Mouse (Mus musculus) sigmoid colon, adult 10 weeks (tissue): ENCODE data around the gene 5031439G07Rik. TPM values are rescaled to one million over a fixed set of nuclear protein-coding genes. Genes with fewer than 3 reads are reported as not detected.

ENCODE experiments used
- polyA plus RNA-seq: library from polyadenylated mRNA; stranded (reverse); fragments of 350-450 nt; fragmentation: Illumina TruSeq; extraction: RNeasy Lipid Tissue Mini Kit (QIAGEN cat#74804); gene quantifications from one replicate; pipeline ENCODE4 v1.2.3, GENCODE M21; 2014; ENCODE audit warnings: low read depth, low replicate concordance

The 5031439G07Rik gene
- polyA plus RNA-seq, result 11.5 TPM

DNA sequence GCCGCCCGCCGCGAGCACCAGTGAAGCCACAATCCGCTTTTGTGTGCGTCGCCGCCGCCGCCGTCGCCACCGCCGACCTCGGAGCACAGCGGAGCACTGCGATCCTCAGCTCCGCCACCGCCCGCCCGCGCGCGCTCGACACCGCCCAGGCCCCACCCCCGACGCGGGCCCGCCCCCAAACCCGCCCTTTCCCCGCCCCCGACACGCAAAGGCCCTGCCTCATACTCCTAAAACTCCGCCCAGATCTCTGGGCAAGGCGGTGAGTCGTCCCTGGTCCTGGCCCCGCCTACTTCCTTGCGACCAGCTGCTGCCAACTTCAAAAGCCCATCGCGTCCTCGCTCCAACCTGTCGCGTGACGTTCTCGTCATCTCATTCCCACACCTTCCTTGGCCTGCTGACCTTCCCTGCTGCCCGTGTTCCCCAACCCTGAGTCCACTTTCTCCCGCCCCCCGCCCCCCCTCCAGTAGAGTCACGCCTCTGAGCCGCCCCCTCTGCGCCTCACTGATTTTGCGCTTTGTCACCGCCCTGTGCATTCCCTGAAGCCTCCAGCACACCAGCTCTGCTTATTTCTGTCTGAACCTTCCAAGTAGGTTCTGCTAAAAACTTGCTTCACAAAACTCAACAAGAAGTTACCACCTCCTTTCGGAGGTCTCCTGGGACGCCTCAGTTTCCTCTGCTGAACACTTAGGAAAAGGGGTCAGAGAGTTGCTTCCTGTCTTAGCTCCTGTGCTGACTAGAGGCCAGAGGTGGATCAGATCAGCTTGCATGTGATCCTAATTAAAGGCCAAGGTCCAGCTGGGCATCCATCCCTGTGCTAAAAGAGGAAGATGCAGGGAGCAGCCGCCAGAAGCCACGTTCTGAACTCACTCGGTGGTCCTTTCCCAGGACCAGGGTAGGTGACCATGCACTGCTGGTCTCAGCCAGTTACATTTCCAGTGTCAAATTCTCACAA is at the start of gene 5031439G07Rik:
Gene 5031439G07Rik, minus strand, starts transcription at position 678 of the 952 bp plus-strand sequence.

DNA sequence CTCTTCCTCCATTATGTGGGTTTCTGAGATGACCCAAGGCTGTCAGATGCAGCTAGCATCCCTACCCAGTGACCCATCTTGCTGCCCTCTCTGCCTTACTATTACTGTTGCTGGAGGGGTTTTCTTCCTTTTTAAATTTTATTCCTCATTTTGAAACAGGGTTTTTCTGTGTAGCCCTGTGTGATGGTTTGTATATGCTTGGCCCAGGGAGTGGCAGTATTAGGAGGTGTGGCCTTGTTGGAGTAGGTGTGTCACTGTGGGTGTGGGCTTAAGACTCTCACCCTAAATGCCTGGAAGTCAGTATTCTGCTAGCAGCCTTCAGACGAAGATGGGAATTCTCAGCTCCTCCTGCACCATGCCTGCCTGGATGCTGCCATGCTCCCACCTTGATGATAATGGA is 40.3 kb upstream of the 5031439G07Rik start, which contains the start of gene Fam118a:
Gene Fam118a, plus strand, starts transcription at position 301 of the 400 bp plus-strand sequence.

DNA sequence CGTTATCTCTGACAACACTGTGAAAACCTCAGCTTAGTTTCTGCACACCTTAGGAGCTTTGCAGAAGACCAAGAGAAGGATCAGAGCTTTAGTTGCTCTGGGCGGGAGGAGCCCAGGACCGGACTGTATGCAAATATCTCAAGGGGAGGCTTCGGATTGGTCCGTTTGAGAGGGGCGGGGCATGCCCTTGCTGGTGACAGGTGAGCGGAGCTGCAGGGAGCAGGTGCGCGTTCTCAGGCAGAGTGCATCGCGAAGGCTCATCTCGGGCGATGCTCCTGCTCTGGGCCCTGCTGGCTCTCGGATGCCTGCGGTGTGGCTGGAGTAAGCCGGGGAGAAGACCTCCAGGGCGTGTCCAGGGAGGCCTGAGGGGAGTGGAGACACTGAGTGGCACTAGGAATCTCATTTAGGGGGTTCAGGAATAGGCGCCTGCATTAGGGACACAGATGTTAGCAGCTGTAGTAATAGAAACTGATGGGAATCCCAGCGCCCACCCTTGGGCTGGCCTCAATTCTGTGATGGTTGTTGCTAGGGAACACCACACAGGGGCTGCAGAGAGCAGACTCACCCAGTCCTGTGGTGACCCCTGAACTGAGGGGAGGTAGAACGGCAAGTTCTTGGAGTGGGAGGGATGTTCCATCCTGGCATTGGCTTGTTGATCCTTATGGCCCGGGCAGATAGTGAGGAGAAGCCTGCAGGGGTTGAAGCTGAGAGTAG is 28.8 kb upstream of the 5031439G07Rik start, which contains the start of gene Upk3a:
Gene Upk3a, plus strand, starts transcription at position 191 of the 714 bp plus-strand sequence.

DNA sequence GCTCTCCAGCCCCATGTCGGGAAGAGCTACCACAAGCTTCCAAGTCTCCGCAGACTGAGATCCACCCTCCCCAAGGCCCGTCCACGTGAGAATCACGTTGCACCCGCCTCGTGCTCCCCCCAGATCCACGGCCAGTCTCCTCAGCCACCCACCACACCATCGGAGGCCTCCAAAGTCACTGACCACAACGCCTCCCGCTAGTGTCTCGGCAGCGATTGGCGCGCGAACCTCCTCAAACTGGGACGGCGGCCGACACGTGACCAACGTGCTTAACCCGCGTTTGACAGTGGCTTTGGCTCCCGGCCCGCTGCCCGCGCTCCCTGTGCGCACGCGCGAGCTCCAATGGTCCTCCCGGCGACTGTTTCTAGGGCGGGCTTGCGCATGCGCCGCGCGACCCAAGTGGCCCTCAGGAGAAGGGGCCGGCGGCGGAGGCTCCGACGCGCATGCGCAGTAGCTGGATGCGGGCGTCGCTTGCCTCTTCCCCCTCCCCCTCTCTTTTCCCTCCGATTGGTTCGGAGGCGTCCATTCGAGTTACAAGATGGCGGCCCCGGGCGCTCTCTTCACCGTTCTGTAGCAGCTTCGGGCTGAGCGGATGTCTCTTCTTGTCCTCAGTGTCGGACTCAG is 65.4 kb downstream of the 5031439G07Rik start, which contains the start of gene Nup50:
Gene Nup50, plus strand, starts transcription at position 528 of the 624 bp plus-strand sequence.

DNA sequence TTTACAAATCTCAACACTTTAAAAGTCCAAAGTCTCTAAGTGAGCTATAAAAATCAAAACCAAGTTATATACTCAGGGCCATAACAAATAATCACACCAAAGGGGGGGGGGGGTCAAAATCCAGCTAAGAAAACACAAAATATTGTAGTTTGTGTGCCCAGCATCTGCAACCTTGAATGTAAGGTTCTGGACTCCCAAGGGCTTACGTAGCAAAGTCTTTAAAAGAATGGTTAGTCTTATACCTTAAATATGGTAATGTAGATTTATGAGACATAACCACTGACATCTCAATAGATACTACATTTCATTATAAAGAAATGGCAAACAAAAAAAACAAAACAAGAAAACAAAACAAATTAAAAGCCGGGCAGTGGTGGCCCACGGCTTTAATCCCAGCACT is 68.4 kb downstream of the 5031439G07Rik start, which contains the start of gene Gm29666:
Gene Gm29666, minus strand, starts transcription at position 101 of the 400 bp plus-strand sequence.

Other genes with a start within 250 kb of the 5031439G07Rik start
- gene Phf21b, start 132.5 kb downstream of the 5031439G07Rik start, polyA plus RNA-seq, result 2.9 TPM
- 0.44 TPM for gene Gm29666, start 68.5 kb downstream of the 5031439G07Rik start, polyA plus RNA-seq
- 17.3 TPM for gene Nup50, start 65.1 kb downstream of the 5031439G07Rik start, polyA plus RNA-seq
- not detected for gene Upk3a, start 28.6 kb upstream of the 5031439G07Rik start, polyA plus RNA-seq
- gene Fam118a, start 40.4 kb upstream of the 5031439G07Rik start, polyA plus RNA-seq, result 18.3 TPM
- gene Smc1b, start 143.4 kb upstream of the 5031439G07Rik start, polyA plus RNA-seq, result not detected
- not detected for gene Ribc2, start 143.5 kb upstream of the 5031439G07Rik start, polyA plus RNA-seq
- gene Fbln1, start 217.4 kb upstream of the 5031439G07Rik start, polyA plus RNA-seq, result 12.7 TPM